Mouse (Mus musculus): ENCODE measurements around the gene Serpinb6a. TPM values are rescaled to one million over a fixed set of nuclear protein-coding genes. Genes with fewer than 3 reads are reported as not detected.
A peak's percentile ranks its signal among the peaks of the same experiment; 100 is the strongest.
"Not testable (repeated sequence)": the region's sequence is repeated elsewhere in the genome, so short reads cannot be mapped to it uniquely, and the experiment has no call there.

The Serpinb6a gene
- polyA plus RNA-seq, 1 experiment from 2014 or later: 33.7 TPM

DNA sequence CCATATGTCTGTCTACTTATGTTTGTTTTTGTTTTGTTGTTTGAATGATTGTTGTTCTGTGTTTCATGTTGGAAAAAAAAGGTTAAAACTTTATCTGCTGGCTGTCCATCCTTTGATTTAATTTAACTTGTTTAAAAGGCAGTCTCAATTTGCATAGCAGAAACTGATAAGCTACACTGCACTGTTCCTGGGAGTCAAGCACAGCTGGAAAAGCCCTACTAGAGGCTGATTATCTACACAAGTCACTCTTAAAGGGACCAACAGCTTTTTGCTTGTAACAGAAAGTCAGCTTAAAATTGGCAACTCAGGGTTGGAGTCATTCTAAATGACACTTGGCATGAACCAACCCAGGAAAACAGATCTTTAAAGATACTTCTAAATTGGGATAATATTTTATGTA is 65.0 kb downstream of the Serpinb6a start:
- H3K4me2 ChIP-seq (ENCODE audit: low read length); H3K36me3 ChIP-seq (ENCODE audit: control insufficient read depth, insufficient read depth, low read length); H3K4me1 ChIP-seq (ENCODE audit: control insufficient read depth, insufficient read depth, low read length); H3K4me3 ChIP-seq (ENCODE audit: low read depth, low read length); ATAC-seq; H3K9me3 ChIP-seq (replicated peaks; ENCODE audit: control insufficient read depth, low read length, poor library complexity, severe bottlenecking); H3K27me3 ChIP-seq (ENCODE audit: control insufficient read depth, insufficient read depth, low read depth, low read length); H3K9ac ChIP-seq (ENCODE audit: low read depth, low read length); H3K27ac ChIP-seq (ENCODE audit: low read length): not testable (repeated sequence)

DNA sequence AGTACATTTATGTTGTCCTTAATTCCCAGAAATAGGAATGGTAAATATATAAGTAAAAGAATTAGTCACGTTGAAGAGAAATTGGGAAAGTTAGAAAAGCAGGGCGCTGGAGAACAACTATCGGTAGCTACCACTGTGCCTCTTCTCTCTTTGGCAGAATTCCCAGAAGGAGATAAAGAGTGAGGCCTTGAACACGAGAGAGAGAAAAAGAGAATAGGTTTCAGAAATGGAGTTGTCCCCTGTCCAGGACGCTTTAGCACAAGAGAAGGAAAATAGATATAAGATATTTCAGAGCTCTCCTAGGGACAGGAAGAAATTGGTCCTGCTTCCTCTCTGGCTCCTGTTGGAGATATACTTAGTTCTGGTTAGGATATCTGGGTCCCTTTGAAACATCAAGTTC is 65.4 kb downstream of the Serpinb6a start:
- Histone ChIP-seq H3K9ac (ENCODE audit: low read depth, low read length) (no peak overlapping the region), H3K27ac (ENCODE audit: low read length) (no peak overlapping the region), H3K4me1 (ENCODE audit: control insufficient read depth, insufficient read depth, low read length) (peaks cover 5% of the 10 kb centered on the region), H3K4me3 (ENCODE audit: low read depth, low read length) (no peak overlapping the region), H3K36me3 (ENCODE audit: control insufficient read depth, insufficient read depth, low read length) (no peaks in the 10 kb centered on the region), H3K9me3 (replicated peaks; ENCODE audit: control insufficient read depth, low read length, poor library complexity, severe bottlenecking) (no peaks in the 10 kb centered on the region), H3K4me2 (ENCODE audit: low read length) (no peak overlapping the region), H3K27me3 (ENCODE audit: control insufficient read depth, insufficient read depth, low read depth, low read length) (no peaks in the 10 kb centered on the region)
- WGBS: 74% methylated on average over 5 of the region's 5 CpGs
- ATAC-seq: no peak

DNA sequence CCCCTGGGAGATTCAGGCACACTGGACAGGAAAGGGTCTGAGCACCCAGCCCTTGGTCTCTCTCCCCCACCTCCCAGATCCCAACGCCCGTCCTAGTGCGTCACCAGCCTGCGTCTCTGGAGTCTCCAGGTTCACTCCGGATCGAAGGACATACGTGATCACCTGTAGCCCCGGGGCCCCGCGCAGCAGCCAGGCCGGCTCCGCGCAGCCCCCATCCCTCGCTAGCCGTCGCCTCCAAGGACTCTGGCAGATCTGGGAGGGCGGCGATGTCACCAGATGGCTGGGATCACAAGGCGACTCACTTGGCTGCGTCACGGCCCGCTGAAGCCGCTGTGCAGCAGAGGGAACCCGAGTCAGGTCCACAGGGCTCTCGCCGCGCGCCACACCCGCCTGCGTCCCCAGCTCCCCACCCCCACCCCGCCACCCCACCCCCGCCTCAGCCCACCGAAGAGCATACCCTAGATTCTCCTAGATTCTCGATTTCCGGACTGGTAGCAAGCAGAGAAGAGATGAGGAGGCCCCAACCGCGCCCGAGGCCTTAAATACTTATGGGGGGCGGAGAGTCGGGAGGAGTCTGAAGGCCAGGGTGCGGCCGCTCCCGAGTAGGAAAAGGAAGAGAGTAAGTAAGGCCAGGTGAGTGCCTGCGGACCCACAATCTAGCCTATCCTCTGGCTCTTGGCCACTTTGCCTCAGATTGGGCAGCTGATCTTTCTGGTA is 67.0 kb downstream of the Serpinb6a start:
- H3K9ac ChIP-seq (ENCODE audit: low read depth, low read length): peak overlapping the region; percentile 90
- peak overlapping the region; percentile 81 for H3K4me2 ChIP-seq (ENCODE audit: low read length)
- 0 out of 2 replicates have a peak overlapping the region, but pooled peaks have one; percentile 7 for H3K27ac ChIP-seq (ENCODE audit: low read length)
- no peaks in the 10 kb centered on the region for H3K9me3 ChIP-seq (replicated peaks; ENCODE audit: control insufficient read depth, low read length, poor library complexity, severe bottlenecking)
- H3K36me3 ChIP-seq (ENCODE audit: control insufficient read depth, insufficient read depth, low read length): no peaks in the 10 kb centered on the region
- H3K27me3 ChIP-seq (ENCODE audit: control insufficient read depth, insufficient read depth, low read depth, low read length): no peaks in the 10 kb centered on the region
- peaks cover 5% of the 10 kb centered on the region for H3K4me1 ChIP-seq (ENCODE audit: control insufficient read depth, insufficient read depth, low read length)
- H3K4me3 ChIP-seq (ENCODE audit: low read depth, low read length): peak overlapping the region; percentile 69
- peak; percentile 90 for ATAC-seq
- under 1% methylated on average over 35 of the region's 44 CpGs for WGBS

DNA sequence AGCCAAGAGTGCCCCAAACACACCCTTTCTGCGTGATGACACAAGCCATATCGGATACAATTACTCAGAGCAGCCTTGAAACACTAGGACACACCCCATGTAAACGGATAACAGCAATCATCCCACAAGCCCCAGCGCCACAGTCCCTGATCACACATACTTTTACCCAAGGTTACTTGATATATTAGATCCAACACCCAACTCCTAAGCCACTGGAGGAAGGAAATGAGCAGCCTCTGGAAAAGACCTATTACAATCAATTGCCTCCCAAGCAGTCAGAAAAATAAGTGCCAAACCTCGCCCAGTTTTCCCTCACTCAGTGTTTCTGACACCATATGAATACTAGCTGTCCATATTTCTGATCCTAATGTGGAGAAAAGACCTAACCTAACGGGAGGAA is 67.9 kb downstream of the Serpinb6a start:
- Histone ChIP-seq H3K9me3 (replicated peaks; ENCODE audit: control insufficient read depth, low read length, poor library complexity, severe bottlenecking) (no peaks in the 10 kb centered on the region), H3K27me3 (ENCODE audit: control insufficient read depth, insufficient read depth, low read depth, low read length) (no peaks in the 10 kb centered on the region), H3K4me1 (ENCODE audit: control insufficient read depth, insufficient read depth, low read length) (peaks cover 5% of the 10 kb centered on the region), H3K4me2 (ENCODE audit: low read length) (peak overlapping the region; percentile 81; the same call in 1 of the 2 replicates), H3K36me3 (ENCODE audit: control insufficient read depth, insufficient read depth, low read length) (no peaks in the 10 kb centered on the region), H3K4me3 (ENCODE audit: low read depth, low read length) (no peak overlapping the region), H3K9ac (ENCODE audit: low read depth, low read length) (no peak overlapping the region), H3K27ac (ENCODE audit: low read length) (no peak overlapping the region)
- 80% methylated on average over 6 of the region's 6 CpGs for WGBS
- ATAC-seq: no peak

DNA sequence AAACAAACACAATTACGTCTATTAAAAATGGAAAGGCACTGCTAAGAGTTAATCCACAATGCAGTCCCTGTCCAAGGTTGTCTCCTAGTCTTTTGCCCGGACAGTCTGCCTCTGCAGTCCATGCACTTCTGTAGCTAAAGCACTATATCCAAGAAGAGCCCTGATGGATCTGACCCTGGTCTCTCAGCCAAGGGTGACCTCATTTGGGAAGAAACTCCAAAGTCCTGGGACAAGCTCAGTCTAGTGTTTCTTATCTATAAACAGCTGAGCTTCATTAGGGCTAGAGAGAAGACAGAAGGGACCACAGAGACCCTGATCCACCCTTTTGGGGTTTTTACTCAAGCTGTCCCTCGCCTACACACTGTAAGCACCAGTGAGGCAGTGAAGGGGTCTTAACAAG is 71.7 kb downstream of the Serpinb6a start:
- Histone ChIP-seq H3K27me3 (ENCODE audit: control insufficient read depth, insufficient read depth, low read depth, low read length) (no peaks in the 10 kb centered on the region), H3K27ac (ENCODE audit: low read length) (no peak overlapping the region), H3K36me3 (ENCODE audit: control insufficient read depth, insufficient read depth, low read length) (no peaks in the 10 kb centered on the region), H3K4me2 (ENCODE audit: low read length) (no peak overlapping the region), H3K4me3 (ENCODE audit: low read depth, low read length) (no peak overlapping the region), H3K9ac (ENCODE audit: low read depth, low read length) (no peak overlapping the region), H3K9me3 (replicated peaks; ENCODE audit: control insufficient read depth, low read length, poor library complexity, severe bottlenecking) (no peaks in the 10 kb centered on the region), H3K4me1 (ENCODE audit: control insufficient read depth, insufficient read depth, low read length) (no peaks in the 10 kb centered on the region; the same call in 1 of the 2 replicates)
- ATAC-seq: no peak
- 89% methylated on average over 3 of the region's 3 CpGs for WGBS

DNA sequence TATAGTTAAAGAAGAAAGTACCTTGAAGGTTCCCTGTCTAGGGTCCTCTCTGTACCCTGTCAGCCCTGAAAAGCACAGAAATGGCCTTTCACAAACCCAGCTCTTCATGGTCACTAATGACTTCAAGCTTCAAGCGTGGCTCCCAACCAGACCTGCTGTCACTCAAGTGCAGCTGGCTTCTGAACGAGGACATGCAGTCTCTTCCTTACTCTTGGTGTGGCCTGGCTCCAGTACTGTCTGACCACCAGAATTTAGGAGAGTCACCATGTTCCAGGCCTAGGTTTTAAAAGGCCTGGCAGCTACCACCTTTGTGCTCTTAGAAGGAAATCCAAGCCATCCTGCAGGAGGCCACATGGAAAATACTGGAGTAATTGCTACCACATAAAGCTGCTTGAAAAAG is 72.3 kb downstream of the Serpinb6a start:
- Histone ChIP-seq H3K4me1 (ENCODE audit: control insufficient read depth, insufficient read depth, low read length) (no peaks in the 10 kb centered on the region; the same call in 1 of the 2 replicates), H3K4me3 (ENCODE audit: low read depth, low read length) (no peak overlapping the region), H3K4me2 (ENCODE audit: low read length) (no peak overlapping the region), H3K9me3 (replicated peaks; ENCODE audit: control insufficient read depth, low read length, poor library complexity, severe bottlenecking) (no peaks in the 10 kb centered on the region), H3K27me3 (ENCODE audit: control insufficient read depth, insufficient read depth, low read depth, low read length) (no peaks in the 10 kb centered on the region), H3K36me3 (ENCODE audit: control insufficient read depth, insufficient read depth, low read length) (no peaks in the 10 kb centered on the region), H3K9ac (ENCODE audit: low read depth, low read length) (no peak overlapping the region), H3K27ac (ENCODE audit: low read length) (no peak overlapping the region)
- ATAC-seq: no peak
- 80% methylated on average over 2 of the region's 2 CpGs for WGBS

DNA sequence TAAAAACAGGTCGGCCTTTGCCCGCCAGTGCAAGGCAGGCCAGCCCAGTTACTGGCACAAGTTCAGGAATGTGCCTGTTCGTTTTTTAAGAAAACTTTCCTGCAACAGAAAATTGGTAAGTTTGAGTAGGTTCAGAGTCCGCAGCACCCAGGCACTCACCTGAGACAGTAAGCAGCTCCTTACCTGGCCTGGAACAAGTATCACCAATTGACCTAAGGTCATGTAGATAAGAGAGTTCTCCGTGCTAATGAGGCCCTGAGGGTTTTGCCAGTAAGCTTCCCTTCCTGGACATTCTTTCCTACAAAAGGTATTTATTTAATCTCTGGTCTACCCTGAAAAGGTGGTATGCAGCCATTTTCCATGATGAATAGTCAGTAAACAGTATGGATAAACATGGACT is 80.9 kb downstream of the Serpinb6a start:
- Histone ChIP-seq H3K4me2 (ENCODE audit: low read length) (no peak overlapping the region), H3K27me3 (ENCODE audit: control insufficient read depth, insufficient read depth, low read depth, low read length) (no peaks in the 10 kb centered on the region), H3K9ac (ENCODE audit: low read depth, low read length) (no peak overlapping the region), H3K4me1 (ENCODE audit: control insufficient read depth, insufficient read depth, low read length) (no peaks in the 10 kb centered on the region), H3K9me3 (replicated peaks; ENCODE audit: control insufficient read depth, low read length, poor library complexity, severe bottlenecking) (no peaks in the 10 kb centered on the region), H3K4me3 (ENCODE audit: low read depth, low read length) (no peak overlapping the region), H3K36me3 (ENCODE audit: control insufficient read depth, insufficient read depth, low read length) (peaks cover 22% of the 10 kb centered on the region), H3K27ac (ENCODE audit: low read length) (no peak overlapping the region)
- ATAC-seq: no peak
- WGBS: 94% methylated on average over 5 of the region's 5 CpGs

DNA sequence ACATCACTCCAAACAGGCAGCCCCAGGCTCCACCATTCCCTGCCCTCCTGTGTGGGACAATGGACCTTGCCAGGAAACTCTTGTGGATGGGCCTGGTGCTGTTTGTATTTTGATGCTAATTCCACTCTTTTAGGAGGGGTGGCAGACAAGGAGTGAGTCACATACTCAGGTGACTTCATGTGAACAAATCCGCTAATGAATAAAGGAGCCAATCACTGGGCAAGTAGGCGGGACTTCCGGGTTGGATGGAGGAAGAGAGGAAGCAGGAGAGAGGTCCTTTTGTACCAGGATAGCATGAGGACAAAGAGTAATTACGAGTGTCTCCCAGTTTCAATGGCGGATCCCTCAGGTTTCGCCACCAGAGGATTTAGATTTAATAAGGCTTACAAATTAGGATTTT is 81.6 kb downstream of the Serpinb6a start:
- H3K27me3 ChIP-seq (ENCODE audit: control insufficient read depth, insufficient read depth, low read depth, low read length): no peaks in the 10 kb centered on the region
- ATAC-seq: no peak

DNA sequence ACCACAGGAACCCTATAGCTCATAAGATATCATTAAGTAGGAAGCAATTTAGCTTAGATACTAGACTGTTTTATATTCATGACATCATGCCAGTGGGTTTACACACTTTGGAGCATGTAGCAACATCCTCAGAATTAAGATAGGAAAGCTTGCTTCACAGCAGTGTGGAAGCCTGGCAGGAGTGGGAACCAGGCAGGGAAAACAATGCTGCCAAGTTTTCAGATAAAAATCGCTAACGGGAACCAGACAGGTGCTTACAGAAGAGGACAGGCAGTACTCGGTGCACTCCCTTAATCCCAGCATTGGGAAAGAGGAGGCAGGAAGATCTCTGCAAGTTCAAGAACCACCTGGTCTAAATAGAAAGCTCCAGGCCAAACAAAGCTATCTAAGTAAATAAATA is 95.8 kb downstream of the Serpinb6a start:
- H3K27me3 ChIP-seq (ENCODE audit: control insufficient read depth, insufficient read depth, low read depth, low read length): no peaks in the 10 kb centered on the region
- WGBS: 72% methylated on average over 3 of the region's 3 CpGs
- no peak overlapping the region for H3K4me2 ChIP-seq (ENCODE audit: low read length)
- H3K9ac ChIP-seq (ENCODE audit: low read depth, low read length): no peak overlapping the region
- H3K9me3 ChIP-seq (replicated peaks; ENCODE audit: control insufficient read depth, low read length, poor library complexity, severe bottlenecking): no peaks in the 10 kb centered on the region
- H3K4me3 ChIP-seq (ENCODE audit: low read depth, low read length): no peak overlapping the region
- H3K4me1 ChIP-seq (ENCODE audit: control insufficient read depth, insufficient read depth, low read length): no peaks in the 10 kb centered on the region
- H3K27ac ChIP-seq (ENCODE audit: low read length): no peak overlapping the region
- H3K36me3 ChIP-seq (ENCODE audit: control insufficient read depth, insufficient read depth, low read length): no peaks in the 10 kb centered on the region
- ATAC-seq: no peak

More for the DNA sequence above, 81.6 kb downstream of the Serpinb6a start:
- Histone ChIP-seq H3K9me3 (replicated peaks; ENCODE audit: control insufficient read depth, low read length, poor library complexity, severe bottlenecking) (no peaks in the 10 kb centered on the region), H3K36me3 (ENCODE audit: control insufficient read depth, insufficient read depth, low read length) (peaks cover 22% of the 10 kb centered on the region), H3K27ac (ENCODE audit: low read length) (no peak overlapping the region), H3K4me3 (ENCODE audit: low read depth, low read length) (no peak overlapping the region), H3K4me2 (ENCODE audit: low read length) (no peak overlapping the region), H3K4me1 (ENCODE audit: control insufficient read depth, insufficient read depth, low read length) (no peaks in the 10 kb centered on the region), H3K9ac (ENCODE audit: low read depth, low read length) (no peak overlapping the region)
- WGBS: 87% methylated on average over 6 of the region's 6 CpGs

Data from midbrain, embryonic 16.5 days (tissue).